Mouse (Mus musculus): ENCODE results near the gene Ctnnd2.

Ctnnd2 gene

GRCm38 (mm10) chr15:30992357-30992756 is 820.0 kb downstream of the Ctnnd2 start:
- DNase-seq (ENCODE audit: low spot score) = no peak

- no peak for DNase-seq (ENCODE audit: low spot score)
These were observed 820.5 kb downstream of the Ctnnd2 start for GRCm38 (mm10) chr15:30992901-30993300.

GRCm38 (mm10) chr15:30995346-30995745 is 823.0 kb downstream of the Ctnnd2 start:
- no peak for DNase-seq (ENCODE audit: low spot score)

- no peak for DNase-seq (ENCODE audit: low spot score)
These were observed 832.1 kb downstream of the Ctnnd2 start for GRCm38 (mm10) chr15:31004468-31004867.

- no peak for DNase-seq (ENCODE audit: low spot score)
These were observed 832.6 kb downstream of the Ctnnd2 start for GRCm38 (mm10) chr15:31004976-31005375.

- no peak for DNase-seq (ENCODE audit: low spot score)
These were observed 833.8 kb downstream of the Ctnnd2 start for GRCm38 (mm10) chr15:31006050-31006824.

GRCm38 (mm10) chr15:31006825-31007157 is 834.4 kb downstream of the Ctnnd2 start:
- no peak for DNase-seq (ENCODE audit: low spot score)

GRCm38 (mm10) chr15:31008594-31008993 is 836.2 kb downstream of the Ctnnd2 start:
- no peak for DNase-seq (ENCODE audit: low spot score)

GRCm38 (mm10) chr15:31020769-31021168 is 848.4 kb downstream of the Ctnnd2 start:
- no peak for DNase-seq (ENCODE audit: low spot score)

GRCm38 (mm10) chr15:31022012-31022411 is 849.6 kb downstream of the Ctnnd2 start:
- no peak for DNase-seq (ENCODE audit: low spot score)

GRCm38 (mm10) chr15:31022497-31022896 is 850.1 kb downstream of the Ctnnd2 start:
- DNase-seq (ENCODE audit: low spot score) = no peak

GRCm38 (mm10) chr15:31023766-31024165 is 851.4 kb downstream of the Ctnnd2 start:
- no peak for DNase-seq (ENCODE audit: low spot score)

GRCm38 (mm10) chr15:31027448-31028230 is 855.2 kb downstream of the Ctnnd2 start:
- no peak for DNase-seq (ENCODE audit: low spot score)

- DNase-seq (ENCODE audit: low spot score) = no peak
These were observed 872.6 kb downstream of the Ctnnd2 start for GRCm38 (mm10) chr15:31044983-31045382.

GRCm38 (mm10) chr15:31051496-31051895 is 879.1 kb downstream of the Ctnnd2 start:
- DNase-seq (ENCODE audit: low spot score) = no peak

GRCm38 (mm10) chr15:31056145-31056544 is 883.8 kb downstream of the Ctnnd2 start:
- no peak for DNase-seq (ENCODE audit: low spot score)

- DNase-seq (ENCODE audit: low spot score) = no peak
These were observed 885.9 kb downstream of the Ctnnd2 start for GRCm38 (mm10) chr15:31058315-31058714.

- DNase-seq (ENCODE audit: low spot score) = no peak
These were observed 891.3 kb downstream of the Ctnnd2 start for GRCm38 (mm10) chr15:31063734-31064133.

GRCm38 (mm10) chr15:31068127-31068526 is 895.7 kb downstream of the Ctnnd2 start:
- no peak for DNase-seq (ENCODE audit: low spot score)

GRCm38 (mm10) chr15:31070311-31070710 is 897.9 kb downstream of the Ctnnd2 start:
- no peak for DNase-seq (ENCODE audit: low spot score)
